Mouse (Mus musculus) stomach, postnatal 0 days (tissue): ENCODE results near the gene Pno1. TPM values are rescaled to one million over a fixed set of nuclear protein-coding genes. Genes with fewer than 3 reads are reported as not detected.

ENCODE experiments used
- ATAC-seq: fragments of 200-750 bp; cut with Nextera tagmentation; 2 replicates; pipeline ENCODE4 v1.8.0; 2017; ENCODE audit not compliant: low FRiP score, low TSS enrichment
- DNase-seq: peaks from one replicate; pipeline ENCODE4 v3.0.0-alpha.2; 2016; ENCODE audit warnings: low spot score
- H3K27ac ChIP-seq: fragments of 300-500 bp; sonication (generic); replicated peaks from 2 replicates; pipeline ENCODE4 v1.5.1; 2014; ENCODE audit warnings: mild to moderate bottlenecking, control low read depth
- H3K27me3 ChIP-seq: fragments of 300-500 bp; sonication (generic); 2 replicates; pipeline ENCODE4 v1.6.1; 2014; ENCODE audit warnings: low read length; ENCODE audit not compliant: control insufficient read depth, insufficient read depth
- H3K36me3 ChIP-seq: fragments of 300-500 bp; sonication (generic); 2 replicates; pipeline ENCODE4 v1.6.1; 2014; ENCODE audit warnings: low read length, mixed read lengths; ENCODE audit not compliant: control insufficient read depth, insufficient read depth
- H3K4me1 ChIP-seq: fragments of 300-500 bp; sonication (generic); replicated peaks from 2 replicates; pipeline ENCODE4 v1.6.1; 2014; ENCODE audit warnings: antibody characterized with exemption; ENCODE audit not compliant: control insufficient read depth, insufficient read depth
- H3K4me2 ChIP-seq: fragments of 300-500 bp; sonication (generic); replicated peaks from 2 replicates; pipeline ENCODE4 v1.6.1; 2014; ENCODE audit warnings: low read depth, mild to moderate bottlenecking, control low read depth, moderate library complexity
- H3K4me3 ChIP-seq: fragments of 300-500 bp; sonication (generic); 2 replicates; pipeline ENCODE4 v1.5.1; 2014; ENCODE audit warnings: low read depth, low read length, control low read depth
- H3K9ac ChIP-seq: fragments of 300-500 bp; sonication (generic); 2 replicates; pipeline ENCODE4 v1.6.1; 2014; ENCODE audit warnings: mild to moderate bottlenecking, low read length, control low read depth, mixed read lengths
- H3K9me3 ChIP-seq: fragments of 300-500 bp; sonication (generic); 2 replicates; pipeline ENCODE4 v1.6.1; 2016; ENCODE audit warnings: low read length; ENCODE audit not compliant: control insufficient read depth
- CTCF ChIP-seq: IDR thresholded peaks from 2 replicates; pipeline ENCODE4 v1.5.1; 2016; ENCODE audit warnings: antibody characterized with exemption, low read depth, mild to moderate bottlenecking, moderate library complexity
- EP300 ChIP-seq: optimal IDR thresholded peaks from 2 replicates; pipeline ENCODE3; 2016; ENCODE audit warnings: antibody characterized with exemption
- WGBS: fragments of 180-500 bp; shearing (Covaris S2); extraction: QIAGEN DNeasy Blood & Tissue Kit; methylation state at CpG from one replicate; pipeline ENCODE4 v1.1.7; 2014; 5-methylcytosine and 5-hydroxymethylcytosine counted together
- polyA plus RNA-seq: library from polyadenylated mRNA; unstranded; fragments of >200 nt; fragmentation: Nextera tagmentation; extraction: Ambion mirVana; gene quantifications from 2 replicates; pipeline ENCODE4 v1.2.1, GENCODE M21; 2015

Pno1 gene
- polyA plus RNA-seq, 1 experiment from 2014 or later = 60.4 TPM

DNA sequence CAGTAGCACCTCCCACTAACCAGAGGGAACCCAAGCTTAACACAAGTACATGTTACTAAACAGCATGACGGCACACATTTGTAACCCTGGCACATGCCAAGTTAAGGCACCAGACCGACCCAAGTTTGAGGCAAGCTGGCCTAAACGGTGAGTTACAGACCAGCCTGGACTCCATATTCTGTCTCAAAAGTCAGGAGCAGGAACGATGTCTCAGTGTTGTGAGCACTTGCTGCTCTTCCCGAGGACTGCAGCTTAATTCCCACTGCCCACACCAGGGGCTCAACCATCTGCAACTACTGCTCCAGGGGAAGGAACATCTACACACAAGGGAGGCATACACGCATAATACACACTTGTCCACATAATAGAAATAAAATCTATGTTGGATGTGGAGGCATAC lies 8.9 kb downstream of the Pno1 start:
- no peak overlapping the region for H3K27ac ChIP-seq
- TF ChIP-seq CTCF (no peak), EP300 (no peak)
- H3K4me2 ChIP-seq = no peak overlapping the region
- no peak overlapping the region for H3K9ac ChIP-seq
- no peak overlapping the region for H3K4me3 ChIP-seq
- ATAC-seq (no peak), DNase-seq (no peak)
- H3K4me1 ChIP-seq = no peaks in the 10 kb centered on the region
- no peaks in the 10 kb centered on the region for H3K9me3 ChIP-seq
- 90% methylated on average over 6 of the region's 6 CpGs for WGBS
- peaks cover 2% of the 10 kb centered on the region; the same call in 1 of the 2 replicates for H3K36me3 ChIP-seq
- no peaks in the 10 kb centered on the region for H3K27me3 ChIP-seq

DNA sequence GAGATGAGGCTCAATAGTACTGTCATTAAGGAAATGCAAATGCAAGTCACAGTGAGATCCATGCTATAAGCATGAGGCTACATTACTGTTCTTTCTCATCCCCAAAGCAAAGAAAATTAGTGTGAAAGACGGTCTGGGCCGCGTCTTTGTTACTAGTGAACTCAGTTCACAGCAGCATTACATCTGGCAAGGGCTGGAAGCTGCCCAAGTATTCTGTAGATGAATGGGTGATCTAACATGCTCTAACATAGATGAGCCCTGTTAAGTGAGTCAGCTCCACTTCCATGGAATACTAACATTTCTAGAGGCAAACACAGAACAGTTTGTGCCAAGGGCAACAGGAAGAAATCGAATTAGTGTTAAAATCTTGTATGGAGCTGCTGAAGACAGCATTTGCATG lies 10.4 kb downstream of the Pno1 start:
- ATAC-seq = no peak
- peaks cover 9% of the 10 kb centered on the region; the same call in 1 of the 2 replicates for H3K36me3 ChIP-seq
- TF ChIP-seq CTCF (no peak), EP300 (no peak)
- H3K9me3 ChIP-seq = no peaks in the 10 kb centered on the region
- no peak overlapping the region for H3K9ac ChIP-seq
- H3K27ac ChIP-seq = no peak overlapping the region
- H3K27me3 ChIP-seq = no peaks in the 10 kb centered on the region
- H3K4me3 ChIP-seq = no peak overlapping the region
- no peaks in the 10 kb centered on the region for H3K4me1 ChIP-seq
- WGBS = 68% methylated on average over 4 of the region's 4 CpGs
- no peak overlapping the region for H3K4me2 ChIP-seq
- no peak for DNase-seq

GRCm38 (mm10) chr11:17199840-17200501 lies 11.4 kb downstream of the Pno1 start:
- TF ChIP-seq EP300 (no peak), CTCF (no peak)
- Histone ChIP-seq H3K4me3 (no peak overlapping the region), H3K4me1 (no peaks in the 10 kb centered on the region), H3K36me3 (peaks cover 15% of the 10 kb centered on the region; the same call in 1 of the 2 replicates), H3K27me3 (no peaks in the 10 kb centered on the region), H3K27ac (no peak overlapping the region), H3K9me3 (no peaks in the 10 kb centered on the region), H3K9ac (no peak overlapping the region), H3K4me2 (no peak overlapping the region)
- DNase-seq (no peak), ATAC-seq (no peak)
- WGBS = 68% methylated on average over 3 of the region's 3 CpGs

DNA sequence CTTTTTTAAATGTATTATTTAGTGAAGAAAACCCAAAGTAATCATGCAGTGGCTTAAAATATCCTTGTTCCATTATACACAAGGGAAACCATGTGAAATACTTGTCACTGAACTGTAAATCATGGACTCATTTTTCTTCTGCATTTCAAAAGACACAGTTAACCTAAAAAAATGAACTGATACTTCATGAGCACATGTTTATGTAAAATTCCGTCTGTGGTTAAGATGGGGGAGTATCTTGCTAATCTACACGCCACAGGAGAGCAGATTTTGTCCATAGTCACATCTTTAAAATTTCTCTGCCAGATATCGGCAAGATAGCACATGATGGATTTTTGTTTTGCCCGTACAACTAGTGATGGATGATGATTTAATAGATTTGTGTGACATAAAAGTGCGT lies 12.2 kb downstream of the Pno1 start:
- H3K9me3 ChIP-seq = no peaks in the 10 kb centered on the region
- no peak overlapping the region for H3K27ac ChIP-seq
- H3K4me2 ChIP-seq = no peak overlapping the region
- DNase-seq (no peak), ATAC-seq (no peak)
- no peak overlapping the region for H3K4me3 ChIP-seq
- H3K36me3 ChIP-seq = peaks cover 15% of the 10 kb centered on the region; the same call in 1 of the 2 replicates
- no peaks in the 10 kb centered on the region for H3K4me1 ChIP-seq
- no peak for TF ChIP-seq CTCF
- TF ChIP-seq EP300 = no peak
- no peak overlapping the region for H3K9ac ChIP-seq
- H3K27me3 ChIP-seq = no peaks in the 10 kb centered on the region
- 78% methylated on average over 5 of the region's 5 CpGs for WGBS

GRCm38 (mm10) chr11:17192151-17192844 lies 19.1 kb downstream of the Pno1 start:
- WGBS = 60% methylated on average over 9 of the region's 9 CpGs

GRCm38 (mm10) chr11:17188786-17189185 lies 22.6 kb downstream of the Pno1 start:
- 80% methylated on average over 3 of the region's 3 CpGs for WGBS
- no peaks in the 10 kb centered on the region for H3K27me3 ChIP-seq
- no peak overlapping the region for H3K4me3 ChIP-seq
- no peaks in the 10 kb centered on the region for H3K36me3 ChIP-seq
- no peak overlapping the region for H3K4me2 ChIP-seq
- TF ChIP-seq EP300 = no peak
- TF ChIP-seq CTCF = no peak
- no peak for ATAC-seq
- H3K9ac ChIP-seq = no peak overlapping the region
- no peaks in the 10 kb centered on the region for H3K4me1 ChIP-seq
- no peak overlapping the region for H3K27ac ChIP-seq
- no peaks in the 10 kb centered on the region for H3K9me3 ChIP-seq
- no peak for DNase-seq

More at GRCm38 (mm10) chr11:17192151-17192844, 19.1 kb downstream of the Pno1 start:
- Histone ChIP-seq H3K27ac (no peak overlapping the region), H3K9me3 (no peaks in the 10 kb centered on the region), H3K4me3 (no peak overlapping the region), H3K36me3 (peaks cover 13% of the 10 kb centered on the region; the same call in 1 of the 2 replicates), H3K4me2 (no peak overlapping the region), H3K9ac (no peak overlapping the region), H3K4me1 (no peaks in the 10 kb centered on the region), H3K27me3 (no peaks in the 10 kb centered on the region)
- ATAC-seq (peak; percentile 92), DNase-seq (no peak)
- no peak for TF ChIP-seq EP300
- TF ChIP-seq CTCF = peak; percentile 54
